11 mouse cellular contexts compared by ENCODE assay signal in genomic region chr19:42902410-42903021, GRCm38 (mm10).
DNase-seq lines count a peak whose midpoint lies in the region; ATAC-seq and TF ChIP-seq lines count a peak whose summit lies in the region.
"Had no signal": no experiment of that assay in that cellular context is flagged by ENCODE, and none has a peak within 500 bp of the region (broad histone marks: within the 10 kb centered on the region; RNA-seq: fewer than 3 reads in every experiment).

No protein-coding gene starts in this region.

- no peaks in the 10 kb centered on the region for H3K9me3 ChIP-seq in midbrain, embryonic 16.5 days (replicated peaks; ENCODE audit: control insufficient read depth, low read length, poor library complexity, severe bottlenecking)
- H3K9me3 ChIP-seq: heart, embryonic 13.5 days had no signal

- 50% methylated on average over 6 of the region's 6 CpGs for WGBS in midbrain, embryonic 16.5 days
- WGBS in kidney, adult 2 months: 73% methylated on average over 6 of the region's 6 CpGs

- no peak for TF ChIP-seq CTCF in kidney, adult 2 months (conservative IDR thresholded peaks at IDR 0.05; ENCODE audit: insufficient read depth, insufficient read length, low read depth, low read length)

- no peaks in the 10 kb centered on the region for H3K36me3 ChIP-seq in midbrain, embryonic 16.5 days (ENCODE audit: control insufficient read depth, insufficient read depth, low read length)
- H3K36me3 ChIP-seq in kidney, adult 2 months (ENCODE audit: control insufficient read depth, insufficient read depth, low read length): no peaks in the 10 kb centered on the region
- H3K36me3 ChIP-seq: heart, embryonic 13.5 days had no signal

- H3K9ac ChIP-seq in midbrain, embryonic 16.5 days (ENCODE audit: low read depth, low read length): no peak overlapping the region
- H3K9ac ChIP-seq: heart, embryonic 13.5 days had no signal

- peaks cover 20% of the 10 kb centered on the region for H3K4me1 ChIP-seq in midbrain, embryonic 16.5 days (ENCODE audit: control insufficient read depth, insufficient read depth, low read length)
- H3K4me1 ChIP-seq in kidney, adult 2 months (ENCODE audit: control insufficient read depth, insufficient read depth, low read length): no peaks in the 10 kb centered on the region

- peak; percentile 69; the same call in 1 of the 2 replicates for ATAC-seq in midbrain, embryonic 16.5 days

- intact Hi-C loops in gastrocnemius, postnatal 14 days (cut with DNase I; ENCODE audit: low total_unique reads): no loop called here

- no peak overlapping the region for H3K4me3 ChIP-seq in midbrain, embryonic 16.5 days (ENCODE audit: low read depth, low read length)
- no peak overlapping the region for H3K4me3 ChIP-seq in kidney, adult 2 months (ENCODE audit: insufficient read depth, low read depth, low read length)
- H3K4me3 ChIP-seq: heart, embryonic 13.5 days had no signal

- peak overlapping the region; percentile 18; the same call in 1 of the 2 replicates for H3K27ac ChIP-seq in midbrain, embryonic 16.5 days (ENCODE audit: low read length)
- H3K27ac ChIP-seq in kidney, adult 2 months (ENCODE audit: insufficient read depth, low read depth, low read length): no peak overlapping the region
- H3K27ac ChIP-seq: heart, embryonic 13.5 days had no signal

- no peaks in the 10 kb centered on the region for H3K27me3 ChIP-seq in midbrain, embryonic 16.5 days (ENCODE audit: control insufficient read depth, insufficient read depth, low read depth, low read length)
- no peaks in the 10 kb centered on the region for H3K27me3 ChIP-seq in kidney, adult 2 months (replicated peaks; ENCODE audit: control insufficient read depth, insufficient read depth, low read length)
- H3K27me3 ChIP-seq: heart, embryonic 13.5 days had no signal

- peak; percentile 20 for DNase-seq in embryo, embryonic 10.5 days (ENCODE audit: low spot score)
- DNase-seq in embryo, embryonic 9.5 days (ENCODE audit: extremely low spot score): no peak
- DNase-seq in cerebellum, postnatal 10 days: peak; percentile 52 to 78
- DNase-seq in layer of hippocampus, adult 18-20 months (ENCODE audit: low spot score in 2 of 2): peak; percentile 8 to 47
- DNase-seq in gastrocnemius, postnatal 14 days: no peak
- DNase-seq in lung, postnatal 10 days: no peak
- no peak for DNase-seq in kidney, adult 2 months
- DNase-seq: B cell, adult 2 months; kidney, postnatal 4 days had no signal

- H3K4me2 ChIP-seq in midbrain, embryonic 16.5 days (ENCODE audit: low read length): no peak overlapping the region
- H3K4me2 ChIP-seq: heart, embryonic 13.5 days had no signal

- TF ChIP-seq POLR2A in kidney, adult 2 months (IDR thresholded peaks at IDR 0.05; ENCODE audit: low read depth, low read length): no peak

Comparison
In these comparisons a context has a peak if more than half of its experiments do, and no peak if none do; other contexts are left out.
1. DNase-seq: peak in embryo, embryonic 10.5 days (single experiment), cerebellum, postnatal 10 days (2 of 2) and layer of hippocampus, adult 18-20 months (2 of 2); none in embryo, embryonic 9.5 days (single experiment), gastrocnemius, postnatal 14 days (single experiment), lung, postnatal 10 days (single experiment) and kidney, adult 2 months (single experiment).